Mouse (Mus musculus): ENCODE measurements around the gene Snrk. TPM values are rescaled to one million over a fixed set of nuclear protein-coding genes. Genes with fewer than 3 reads are reported as not detected.

The Snrk gene
- polyA plus RNA-seq, 1 experiment from 2014 or later, result 57.7 TPM

GRCm38 (mm10) chr9:122193361-122193760, 76.3 kb downstream of the Snrk start:
- Histone ChIP-seq H3K9me3 (no peaks in the 10 kb centered on the region), H3K4me2 (replicated peaks) (no peak overlapping the region), H3K4me1 (no peaks in the 10 kb centered on the region), H3K27me3 (no peaks in the 10 kb centered on the region), H3K9ac (replicated peaks) (no peak overlapping the region), H3K27ac (replicated peaks) (no peak overlapping the region), H3K36me3 (no peaks in the 10 kb centered on the region), H3K4me3 (no peak overlapping the region)
- ATAC-seq (ENCODE audit: low FRiP score, low read depth), result no peak
- 78% methylated on average over 5 of the region's 5 CpGs for WGBS

- Histone ChIP-seq H3K27me3 (no peaks in the 10 kb centered on the region), H3K4me1 (no peaks in the 10 kb centered on the region), H3K4me2 (replicated peaks) (no peak overlapping the region), H3K9ac (replicated peaks) (no peak overlapping the region), H3K9me3 (no peaks in the 10 kb centered on the region), H3K4me3 (no peak overlapping the region), H3K27ac (replicated peaks) (no peak overlapping the region), H3K36me3 (no peaks in the 10 kb centered on the region)
- WGBS, result 95% methylated on average over 5 of the region's 5 CpGs
- ATAC-seq (ENCODE audit: low FRiP score, low read depth), result no peak
These were observed 76.8 kb downstream of the Snrk start for GRCm38 (mm10) chr9:122193823-122194222.

GRCm38 (mm10) chr9:122195042-122195682, 78.1 kb downstream of the Snrk start:
- no peak for ATAC-seq (ENCODE audit: low FRiP score, low read depth)
- Histone ChIP-seq H3K4me3 (no peak overlapping the region), H3K4me1 (no peaks in the 10 kb centered on the region), H3K4me2 (replicated peaks) (no peak overlapping the region), H3K9me3 (no peaks in the 10 kb centered on the region), H3K36me3 (no peaks in the 10 kb centered on the region), H3K27ac (replicated peaks) (no peak overlapping the region), H3K27me3 (no peaks in the 10 kb centered on the region), H3K9ac (replicated peaks) (no peak overlapping the region)
- 90% methylated on average over 5 of the region's 5 CpGs for WGBS

GRCm38 (mm10) chr9:122197021-122197420, 80.0 kb downstream of the Snrk start:
- no peaks in the 10 kb centered on the region for H3K9me3 ChIP-seq
- H3K27me3 ChIP-seq, result no peaks in the 10 kb centered on the region
- H3K9ac ChIP-seq (replicated peaks), result no peak overlapping the region
- H3K4me3 ChIP-seq, result no peak overlapping the region
- H3K27ac ChIP-seq (replicated peaks), result no peak overlapping the region
- no peak overlapping the region for H3K4me2 ChIP-seq (replicated peaks)
- no peak for ATAC-seq (ENCODE audit: low FRiP score, low read depth)
- no peaks in the 10 kb centered on the region for H3K36me3 ChIP-seq
- WGBS, result 91% methylated on average over 5 of the region's 5 CpGs
- H3K4me1 ChIP-seq, result no peaks in the 10 kb centered on the region

GRCm38 (mm10) chr9:122198621-122199020, 81.6 kb downstream of the Snrk start:
- H3K27ac ChIP-seq (replicated peaks), result no peak overlapping the region
- H3K4me1 ChIP-seq, result no peaks in the 10 kb centered on the region
- H3K9ac ChIP-seq (replicated peaks), result no peak overlapping the region
- 91% methylated on average over 3 of the region's 3 CpGs for WGBS
- no peak for ATAC-seq (ENCODE audit: low FRiP score, low read depth)
- no peak overlapping the region for H3K4me3 ChIP-seq
- H3K27me3 ChIP-seq, result no peaks in the 10 kb centered on the region
- no peaks in the 10 kb centered on the region for H3K9me3 ChIP-seq
- H3K4me2 ChIP-seq (replicated peaks), result no peak overlapping the region
- no peaks in the 10 kb centered on the region for H3K36me3 ChIP-seq

- Histone ChIP-seq H3K36me3 (no peaks in the 10 kb centered on the region), H3K27ac (replicated peaks) (no peak overlapping the region), H3K9ac (replicated peaks) (no peak overlapping the region), H3K9me3 (no peaks in the 10 kb centered on the region), H3K4me2 (replicated peaks) (no peak overlapping the region), H3K27me3 (no peaks in the 10 kb centered on the region), H3K4me1 (no peaks in the 10 kb centered on the region), H3K4me3 (no peak overlapping the region)
- no peak for ATAC-seq (ENCODE audit: low FRiP score, low read depth)
- 36% methylated on average over 6 of the region's 6 CpGs for WGBS
These were observed 82.2 kb downstream of the Snrk start for GRCm38 (mm10) chr9:122199253-122199652.

- H3K9me3 ChIP-seq, result no peaks in the 10 kb centered on the region
- no peak overlapping the region for H3K9ac ChIP-seq (replicated peaks)
- no peaks in the 10 kb centered on the region for H3K27me3 ChIP-seq
- H3K27ac ChIP-seq (replicated peaks), result no peak overlapping the region
- no peak for ATAC-seq (ENCODE audit: low FRiP score, low read depth)
- no peak overlapping the region for H3K4me2 ChIP-seq (replicated peaks)
- H3K4me3 ChIP-seq, result no peak overlapping the region
- WGBS, result 68% methylated on average over 7 of the region's 7 CpGs
- H3K4me1 ChIP-seq, result 0 out of 2 replicates have a peak, but pooled peaks cover 6% of the 10 kb centered on the region
- H3K36me3 ChIP-seq, result no peaks in the 10 kb centered on the region
These were observed 87.4 kb downstream of the Snrk start for GRCm38 (mm10) chr9:122204508-122204907.

GRCm38 (mm10) chr9:122205543-122206200, 88.6 kb downstream of the Snrk start:
- H3K4me2 ChIP-seq (replicated peaks), result no peak overlapping the region

GRCm38 (mm10) chr9:122208311-122208710, 91.2 kb downstream of the Snrk start:
- Histone ChIP-seq H3K4me3 (no peak overlapping the region), H3K4me2 (replicated peaks) (no peak overlapping the region), H3K9me3 (no peaks in the 10 kb centered on the region), H3K27me3 (no peaks in the 10 kb centered on the region), H3K4me1 (0 out of 2 replicates have a peak, but pooled peaks cover 6% of the 10 kb centered on the region), H3K27ac (replicated peaks) (no peak overlapping the region), H3K9ac (replicated peaks) (no peak overlapping the region), H3K36me3 (no peaks in the 10 kb centered on the region)
- no peak for ATAC-seq (ENCODE audit: low FRiP score, low read depth)
- WGBS, result 73% methylated on average over 4 of the region's 4 CpGs

More at GRCm38 (mm10) chr9:122205543-122206200, 88.6 kb downstream of the Snrk start:
- 70% methylated on average over 11 of the region's 11 CpGs for WGBS
- H3K36me3 ChIP-seq, result no peaks in the 10 kb centered on the region
- no peaks in the 10 kb centered on the region for H3K27me3 ChIP-seq
- no peak overlapping the region for H3K27ac ChIP-seq (replicated peaks)
- ATAC-seq (ENCODE audit: low FRiP score, low read depth), result no peak
- H3K4me1 ChIP-seq, result 0 out of 2 replicates have a peak, but pooled peaks cover 6% of the 10 kb centered on the region
- H3K9me3 ChIP-seq, result no peaks in the 10 kb centered on the region
- no peak overlapping the region for H3K9ac ChIP-seq (replicated peaks)
- H3K4me3 ChIP-seq, result no peak overlapping the region

- Histone ChIP-seq H3K4me3 (no peak overlapping the region), H3K4me2 (replicated peaks) (no peak overlapping the region), H3K27me3 (no peaks in the 10 kb centered on the region), H3K36me3 (no peaks in the 10 kb centered on the region), H3K9ac (replicated peaks) (no peak overlapping the region), H3K4me1 (no peaks in the 10 kb centered on the region), H3K9me3 (no peaks in the 10 kb centered on the region), H3K27ac (replicated peaks) (no peak overlapping the region)
- no peak for ATAC-seq (ENCODE audit: low FRiP score, low read depth)
These were observed 98.1 kb downstream of the Snrk start for GRCm38 (mm10) chr9:122215118-122215517.

GRCm38 (mm10) chr9:122216945-122217529, 100.0 kb downstream of the Snrk start:
- Histone ChIP-seq H3K9ac (replicated peaks) (no peak overlapping the region), H3K27me3 (no peaks in the 10 kb centered on the region), H3K36me3 (no peaks in the 10 kb centered on the region), H3K9me3 (no peaks in the 10 kb centered on the region), H3K4me2 (replicated peaks) (no peak overlapping the region), H3K4me1 (no peaks in the 10 kb centered on the region), H3K27ac (replicated peaks) (no peak overlapping the region), H3K4me3 (no peak overlapping the region)
- 86% methylated on average over 7 of the region's 7 CpGs for WGBS
- no peak for ATAC-seq (ENCODE audit: low FRiP score, low read depth)

Measured in midbrain, embryonic 12.5 days (tissue).